Mouse (Mus musculus) c-Kit-positive CD71-negative TER-119-negative erythroid progenitor cells, embryonic 14.5 days (primary cell): ENCODE results near the gene Wrnip1.
"Not testable (repeated sequence)": the region's sequence is repeated elsewhere in the genome, so short reads cannot be mapped to it uniquely, and the experiment has no call there.

Source experiments
- DNase-seq: peaks from one replicate; pipeline ENCODE4 v3.0.0-alpha.2; 2013; ENCODE audit warnings: low read depth

Wrnip1 gene

DNA sequence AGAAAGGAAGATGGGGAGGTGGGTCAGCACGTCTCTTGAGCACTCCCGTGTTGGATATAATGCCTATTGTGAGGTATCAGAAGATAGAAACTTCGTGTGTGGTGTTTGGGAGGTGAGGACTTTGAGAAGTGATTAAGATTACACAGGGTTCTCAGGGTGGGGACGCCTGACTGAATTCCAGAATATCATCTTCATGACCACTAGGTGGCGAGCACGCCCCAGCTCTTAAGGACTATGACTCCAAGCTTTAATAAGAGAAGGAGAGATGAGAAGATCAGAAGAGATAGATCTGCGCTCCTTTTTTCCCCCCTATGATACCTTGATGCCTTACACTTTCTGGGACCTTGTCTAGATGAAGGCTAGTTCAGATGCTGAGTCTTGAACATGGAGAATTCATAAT, 50.1 kb downstream of the Wrnip1 start:
- DNase-seq, result no peak

DNA sequence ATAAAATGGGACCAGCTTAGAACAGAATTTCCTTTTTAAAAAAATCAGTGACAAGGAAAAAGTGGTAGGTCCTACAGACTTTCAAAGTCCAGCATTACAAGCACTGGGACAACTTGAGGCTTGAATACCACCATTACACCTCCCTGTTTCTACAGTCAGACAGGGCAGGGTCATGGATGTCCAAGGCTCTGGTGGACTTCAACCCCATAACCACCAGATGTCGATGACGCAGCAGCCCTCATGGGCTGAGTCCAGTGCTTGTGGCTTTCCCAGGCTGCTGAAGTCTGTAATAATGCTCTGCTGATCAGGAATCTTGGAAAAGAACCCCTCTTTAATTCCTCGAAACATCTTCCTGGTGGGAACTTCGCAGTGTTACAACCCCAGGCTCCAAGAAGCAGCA, 50.7 kb downstream of the Wrnip1 start:
- no peak for DNase-seq

DNA sequence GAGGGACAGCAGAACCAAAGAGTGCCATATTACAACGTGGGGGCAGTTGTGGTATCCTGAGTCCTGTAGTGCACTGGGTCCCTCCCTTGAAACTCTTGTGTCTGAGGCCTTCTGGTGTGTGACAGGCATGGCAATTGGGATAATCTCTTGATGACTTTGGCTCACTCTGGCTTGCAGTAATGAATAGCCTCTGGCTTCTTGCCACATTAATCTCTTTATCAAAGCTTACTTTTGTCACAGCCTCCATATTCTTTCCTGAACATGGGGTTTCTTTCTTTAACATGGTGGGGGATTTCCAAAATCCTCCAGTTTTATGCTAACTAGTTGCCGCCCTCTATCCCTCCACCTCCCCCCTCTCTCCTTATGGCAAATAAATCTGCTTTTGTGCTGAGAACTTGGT, 51.2 kb downstream of the Wrnip1 start:
- no peak for DNase-seq

DNA sequence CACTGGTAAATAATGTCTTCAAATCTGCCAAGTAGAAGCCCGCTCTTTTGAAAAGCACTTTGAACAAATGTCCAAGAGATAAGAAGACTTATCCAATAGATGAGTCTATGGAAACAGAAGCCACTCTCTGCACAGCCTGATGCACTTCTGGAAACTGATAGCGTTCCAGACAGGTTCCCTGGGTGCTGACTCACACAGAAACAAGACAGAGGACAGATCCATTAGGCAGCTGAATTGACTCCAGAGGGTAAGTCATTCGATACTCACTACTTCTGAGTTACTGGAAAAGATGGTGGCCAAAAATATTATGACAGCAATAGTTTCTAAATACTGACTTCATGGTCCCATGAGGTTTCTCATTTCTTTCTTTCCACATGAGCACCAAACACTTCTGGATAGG, 59.0 kb downstream of the Wrnip1 start:
- DNase-seq, result no peak

GRCm38 (mm10) chr13:32863456-32863855, 61.6 kb downstream of the Wrnip1 start:
- no peak for DNase-seq

DNA sequence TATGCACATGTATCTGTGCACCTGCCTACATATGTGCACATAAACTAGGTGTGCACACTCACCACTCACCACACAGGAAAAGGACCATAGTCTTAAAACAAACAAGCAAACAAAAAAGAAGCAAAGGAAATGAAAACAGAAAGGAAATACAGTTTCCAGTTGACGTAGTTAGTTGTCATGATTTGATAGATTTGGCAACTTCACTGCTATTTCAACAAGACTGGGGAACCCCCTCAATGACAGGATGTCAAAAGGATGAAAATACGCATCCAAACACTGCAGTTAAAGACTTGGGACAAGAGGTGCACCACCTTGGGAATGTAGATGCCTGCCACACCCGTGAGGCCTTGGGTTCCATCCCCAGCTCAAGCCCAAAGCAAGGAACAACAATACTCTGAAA, 62.7 kb downstream of the Wrnip1 start:
- DNase-seq, result not testable (repeated sequence)

GRCm38 (mm10) chr13:32865591-32865990, 63.8 kb downstream of the Wrnip1 start:
- no peak for DNase-seq

DNA sequence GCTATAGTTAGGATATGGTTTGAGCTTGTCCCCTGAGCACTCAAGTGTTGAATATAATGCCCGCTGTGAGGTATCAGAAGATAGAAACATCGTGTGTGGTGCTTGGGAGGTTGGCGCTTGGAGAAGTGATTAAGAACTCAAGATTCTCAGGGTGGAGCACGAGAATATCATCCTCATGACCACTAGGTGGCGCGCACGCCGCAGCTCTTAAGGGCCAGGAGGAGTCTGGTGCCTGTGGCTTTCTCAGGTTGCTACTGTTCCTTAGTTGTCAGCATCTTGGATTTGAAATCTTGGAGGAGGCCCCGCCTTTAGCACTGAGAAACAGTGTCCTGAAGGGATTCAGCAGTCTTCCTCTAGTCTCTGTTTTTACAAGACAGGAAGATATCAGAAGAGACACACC, 64.6 kb downstream of the Wrnip1 start:
- DNase-seq, result peak; percentile 70

- DNase-seq, result no peak
Measured at GRCm38 (mm10) chr13:32867030-32867429, 65.2 kb downstream of the Wrnip1 start.

GRCm38 (mm10) chr13:32868233-32868632, 66.4 kb downstream of the Wrnip1 start:
- DNase-seq, result not testable (repeated sequence)

DNA sequence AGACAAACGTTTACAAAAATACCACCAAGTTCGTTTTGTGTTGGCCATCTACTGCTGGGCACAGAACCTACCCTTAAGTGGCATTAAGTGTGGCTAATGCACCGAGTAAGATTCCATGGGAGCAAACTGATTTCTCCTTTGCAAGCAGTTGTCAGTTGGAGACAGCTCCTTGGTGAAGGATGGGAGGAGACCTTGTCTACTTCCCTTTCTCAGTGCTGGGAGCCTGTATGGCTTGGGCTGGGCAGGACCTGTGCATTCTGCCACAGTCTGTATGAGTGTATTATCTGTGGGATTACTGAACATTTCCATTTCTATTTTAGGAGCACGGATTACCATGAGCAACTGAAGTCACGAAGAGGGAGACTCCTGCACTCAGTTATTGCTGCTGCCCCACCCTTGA, 67.0 kb downstream of the Wrnip1 start:
- no peak for DNase-seq
